Mouse (Mus musculus) limb, embryonic 15.5 days (tissue): ENCODE results near the gene Ccdc6. TPM values are rescaled to one million over a fixed set of nuclear protein-coding genes. Genes with fewer than 3 reads are reported as not detected.
A peak's percentile ranks its signal among the peaks of the same experiment; 100 is the strongest.

Source experiments
- ATAC-seq: fragments of 200-750 bp; cut with Nextera tagmentation; 2 replicates; pipeline ENCODE4 v1.8.0; 2017; ENCODE audit warnings: low read depth, moderate TSS enrichment; ENCODE audit not compliant: insufficient number of reproducible peaks, low FRiP score, low TSS enrichment
- H3K27ac ChIP-seq: fragments of 300-500 bp; sonication (generic); 2 replicates; pipeline ENCODE4 v1.5.1; 2015; ENCODE audit warnings: moderate library complexity, mild to moderate bottlenecking, inconsistent platforms
- H3K27me3 ChIP-seq: fragments of 300-500 bp; sonication (generic); 2 replicates; pipeline ENCODE4 v1.6.1; 2015; ENCODE audit warnings: inconsistent platforms
- H3K36me3 ChIP-seq: fragments of 300-500 bp; sonication (generic); 2 replicates; pipeline ENCODE4 v1.6.1; 2015; ENCODE audit warnings: inconsistent platforms
- H3K4me1 ChIP-seq: fragments of 300-500 bp; sonication (generic); 2 replicates; pipeline ENCODE4 v1.6.1; 2015; ENCODE audit warnings: inconsistent platforms
- H3K4me2 ChIP-seq: fragments of 300-500 bp; sonication (generic); 2 replicates; pipeline ENCODE4 v1.6.1; 2015; ENCODE audit warnings: mild to moderate bottlenecking, inconsistent platforms
- H3K4me3 ChIP-seq: fragments of 300-500 bp; sonication (generic); 2 replicates; pipeline ENCODE4 v1.5.1; 2015; ENCODE audit warnings: mild to moderate bottlenecking, inconsistent platforms
- H3K9ac ChIP-seq: fragments of 300-500 bp; sonication (generic); 2 replicates; pipeline ENCODE4 v1.6.1; 2015; ENCODE audit warnings: inconsistent platforms
- H3K9me3 ChIP-seq: fragments of 300-500 bp; sonication (generic); 2 replicates; pipeline ENCODE4 v1.6.1; 2016; ENCODE audit warnings: inconsistent platforms
- WGBS: fragments of 180-500 bp; shearing (Covaris S2); methylation state at CpG from one replicate; pipeline ENCODE4 v1.1.7; 2015; 5-methylcytosine and 5-hydroxymethylcytosine counted together
- polyA plus RNA-seq: library from polyadenylated mRNA; unstranded; fragments of >200 nt; fragmentation: Nextera tagmentation; extraction: Ambion mirVana; gene quantifications from 2 replicates; pipeline ENCODE4 v1.2.1, GENCODE M21; 2015

Gene Ccdc6
- 17.2 and 18.2 TPM in 2 replicates for polyA plus RNA-seq

- peak within 1 kb of the TSS; percentile 93 for H3K27ac ChIP-seq
- 1% methylated on average over 63 of the region's 77 CpGs for WGBS
- no peaks in the 10 kb centered on the region for H3K36me3 ChIP-seq
- H3K27me3 ChIP-seq: no peaks in the 10 kb centered on the region
- peak within 1 kb of the TSS; percentile 98 for H3K4me3 ChIP-seq
- H3K4me1 ChIP-seq: peaks cover 38% of the 10 kb centered on the region
- H3K4me2 ChIP-seq: peak within 1 kb of the TSS; percentile 77
- H3K9ac ChIP-seq: peak within 1 kb of the TSS; percentile 94
- no peaks in the 10 kb centered on the region for H3K9me3 ChIP-seq
- peak; percentile 82 for ATAC-seq
Measured at GRCm38 (mm10) chr10:70096366-70097188, at the start of gene Ccdc6. Gene Ccdc6 (plus strand): TSS chr10:70097121.

GRCm38 (mm10) chr10:70049771-70050170 is 47.1 kb upstream of the Ccdc6 start:
- Histone ChIP-seq H3K4me1 (no peaks in the 10 kb centered on the region), H3K4me2 (no peak overlapping the region), H3K27ac (no peak overlapping the region), H3K4me3 (no peak overlapping the region), H3K36me3 (no peaks in the 10 kb centered on the region), H3K27me3 (no peaks in the 10 kb centered on the region), H3K9me3 (no peaks in the 10 kb centered on the region), H3K9ac (no peak overlapping the region)
- no peak for ATAC-seq
- WGBS: 86% methylated on average over 7 of the region's 7 CpGs

- Histone ChIP-seq H3K9ac (no peak overlapping the region), H3K36me3 (no peaks in the 10 kb centered on the region), H3K27ac (no peak overlapping the region), H3K4me2 (no peak overlapping the region), H3K27me3 (no peaks in the 10 kb centered on the region), H3K4me3 (no peak overlapping the region), H3K4me1 (0 out of 2 replicates have a peak, but pooled peaks cover 3% of the 10 kb centered on the region), H3K9me3 (no peaks in the 10 kb centered on the region)
- no peak for ATAC-seq
- 80% methylated on average over 2 of the region's 2 CpGs for WGBS
Measured at GRCm38 (mm10) chr10:70055291-70055690, 41.6 kb upstream of the Ccdc6 start.

GRCm38 (mm10) chr10:70057064-70057463 is 39.9 kb upstream of the Ccdc6 start:
- WGBS: 31% methylated on average over 3 of the region's 3 CpGs

GRCm38 (mm10) chr10:70060021-70060688 is 36.8 kb upstream of the Ccdc6 start:
- Histone ChIP-seq H3K9me3 (no peaks in the 10 kb centered on the region), H3K27ac (peak overlapping the region; percentile 38; the same call in 1 of the 2 replicates), H3K4me3 (no peak overlapping the region), H3K4me1 (peaks cover 7% of the 10 kb centered on the region; the same call in 1 of the 2 replicates), H3K9ac (no peak overlapping the region), H3K36me3 (no peaks in the 10 kb centered on the region), H3K27me3 (no peaks in the 10 kb centered on the region), H3K4me2 (no peak overlapping the region)
- 51% methylated on average over 19 of the region's 19 CpGs for WGBS
- peak; percentile 76 for ATAC-seq

More at GRCm38 (mm10) chr10:70057064-70057463, 39.9 kb upstream of the Ccdc6 start:
- H3K4me2 ChIP-seq: no peak overlapping the region
- no peaks in the 10 kb centered on the region for H3K9me3 ChIP-seq
- no peak overlapping the region for H3K9ac ChIP-seq
- no peak overlapping the region for H3K27ac ChIP-seq
- H3K4me3 ChIP-seq: no peak overlapping the region
- no peaks in the 10 kb centered on the region for H3K27me3 ChIP-seq
- peak; percentile 55; the same call in 1 of the 2 replicates for ATAC-seq
- H3K36me3 ChIP-seq: no peaks in the 10 kb centered on the region
- peaks cover 7% of the 10 kb centered on the region; the same call in 1 of the 2 replicates for H3K4me1 ChIP-seq

- Histone ChIP-seq H3K4me2 (no peak overlapping the region), H3K36me3 (no peaks in the 10 kb centered on the region), H3K4me1 (peaks cover 7% of the 10 kb centered on the region; the same call in 1 of the 2 replicates), H3K27me3 (no peaks in the 10 kb centered on the region), H3K9me3 (no peaks in the 10 kb centered on the region), H3K4me3 (no peak overlapping the region), H3K27ac (peak overlapping the region; percentile 38; the same call in 1 of the 2 replicates), H3K9ac (no peak overlapping the region)
- 34% methylated on average over 10 of the region's 10 CpGs for WGBS
- no peak for ATAC-seq
Measured at GRCm38 (mm10) chr10:70060689-70061081, 36.2 kb upstream of the Ccdc6 start.

- H3K4me1 ChIP-seq: peaks cover 12% of the 10 kb centered on the region; the same call in 1 of the 2 replicates
- no peaks in the 10 kb centered on the region for H3K9me3 ChIP-seq
- WGBS: 72% methylated on average over 6 of the region's 6 CpGs
- no peaks in the 10 kb centered on the region for H3K36me3 ChIP-seq
- H3K27ac ChIP-seq: no peak overlapping the region
- H3K4me3 ChIP-seq: no peak overlapping the region
- no peak overlapping the region for H3K4me2 ChIP-seq
- H3K9ac ChIP-seq: no peak overlapping the region
- ATAC-seq: no peak
- H3K27me3 ChIP-seq: no peaks in the 10 kb centered on the region
Measured at GRCm38 (mm10) chr10:70063881-70064555, 32.9 kb upstream of the Ccdc6 start.

- ATAC-seq: no peak
- Histone ChIP-seq H3K9me3 (no peaks in the 10 kb centered on the region), H3K36me3 (no peaks in the 10 kb centered on the region), H3K4me1 (peaks cover 9% of the 10 kb centered on the region; the same call in 1 of the 2 replicates), H3K27me3 (no peaks in the 10 kb centered on the region), H3K4me2 (no peak overlapping the region), H3K4me3 (no peak overlapping the region), H3K9ac (no peak overlapping the region), H3K27ac (no peak overlapping the region)
- 71% methylated on average over 3 of the region's 3 CpGs for WGBS
Measured at GRCm38 (mm10) chr10:70065191-70065590, 31.7 kb upstream of the Ccdc6 start.

GRCm38 (mm10) chr10:70066497-70067168 is 30.3 kb upstream of the Ccdc6 start:
- no peaks in the 10 kb centered on the region for H3K36me3 ChIP-seq
- no peaks in the 10 kb centered on the region for H3K27me3 ChIP-seq
- H3K4me1 ChIP-seq: peaks cover 5% of the 10 kb centered on the region; the same call in 1 of the 2 replicates
- 55% methylated on average over 8 of the region's 8 CpGs for WGBS
- H3K9ac ChIP-seq: no peak overlapping the region
- H3K27ac ChIP-seq: no peak overlapping the region
- no peak overlapping the region for H3K4me2 ChIP-seq
- no peaks in the 10 kb centered on the region for H3K9me3 ChIP-seq
- no peak for ATAC-seq
- H3K4me3 ChIP-seq: no peak overlapping the region

- no peak overlapping the region for H3K27ac ChIP-seq
- H3K36me3 ChIP-seq: no peaks in the 10 kb centered on the region
- H3K9me3 ChIP-seq: no peaks in the 10 kb centered on the region
- H3K27me3 ChIP-seq: no peaks in the 10 kb centered on the region
- peaks cover 5% of the 10 kb centered on the region; the same call in 1 of the 2 replicates for H3K4me1 ChIP-seq
- no peak overlapping the region for H3K4me3 ChIP-seq
- H3K9ac ChIP-seq: no peak overlapping the region
- ATAC-seq: no peak
- 63% methylated on average over 6 of the region's 6 CpGs for WGBS
- H3K4me2 ChIP-seq: no peak overlapping the region
Measured at GRCm38 (mm10) chr10:70067169-70068115, 29.5 kb upstream of the Ccdc6 start.
